Mouse (Mus musculus) liver, adult (tissue): ENCODE data around the gene Macf1.

Experiments used
- GATA4 ChIP-seq: IDR thresholded peaks from 2 replicates; pipeline ENCODE4 v1.6.1; 2014; ENCODE audit warnings: mild to moderate bottlenecking, low read length; ENCODE audit not compliant: insufficient replicate concordance

Gene Macf1

DNA sequence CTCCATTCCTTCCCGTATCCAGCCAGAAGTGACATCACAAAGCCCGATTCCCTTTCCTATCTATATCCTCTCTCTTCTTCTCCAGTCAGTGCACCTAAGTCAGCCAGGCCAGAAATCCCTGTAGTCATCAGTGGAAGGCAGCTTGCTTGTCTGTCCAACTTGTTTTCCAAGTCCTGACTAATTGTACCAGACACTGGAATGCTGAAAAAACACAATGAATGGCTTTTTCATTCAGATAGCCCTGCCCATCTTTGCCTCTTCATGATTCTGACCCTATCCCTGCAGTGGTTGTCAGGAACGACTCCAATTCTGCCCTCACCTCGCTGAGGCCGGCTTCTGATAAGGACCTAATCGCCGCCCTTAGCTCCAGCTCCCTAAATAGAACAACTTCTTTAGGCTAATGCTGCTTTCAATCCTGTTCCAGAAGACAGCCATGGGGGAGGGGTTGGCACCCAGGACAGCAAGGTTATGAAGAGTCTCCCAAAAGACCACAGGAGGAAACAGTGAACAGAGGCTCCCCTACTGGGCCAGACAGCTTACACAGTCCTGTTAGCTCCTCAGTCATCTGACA lies 118.8 kb downstream of the Macf1 start:
- TF ChIP-seq GATA4 = no peak

DNA sequence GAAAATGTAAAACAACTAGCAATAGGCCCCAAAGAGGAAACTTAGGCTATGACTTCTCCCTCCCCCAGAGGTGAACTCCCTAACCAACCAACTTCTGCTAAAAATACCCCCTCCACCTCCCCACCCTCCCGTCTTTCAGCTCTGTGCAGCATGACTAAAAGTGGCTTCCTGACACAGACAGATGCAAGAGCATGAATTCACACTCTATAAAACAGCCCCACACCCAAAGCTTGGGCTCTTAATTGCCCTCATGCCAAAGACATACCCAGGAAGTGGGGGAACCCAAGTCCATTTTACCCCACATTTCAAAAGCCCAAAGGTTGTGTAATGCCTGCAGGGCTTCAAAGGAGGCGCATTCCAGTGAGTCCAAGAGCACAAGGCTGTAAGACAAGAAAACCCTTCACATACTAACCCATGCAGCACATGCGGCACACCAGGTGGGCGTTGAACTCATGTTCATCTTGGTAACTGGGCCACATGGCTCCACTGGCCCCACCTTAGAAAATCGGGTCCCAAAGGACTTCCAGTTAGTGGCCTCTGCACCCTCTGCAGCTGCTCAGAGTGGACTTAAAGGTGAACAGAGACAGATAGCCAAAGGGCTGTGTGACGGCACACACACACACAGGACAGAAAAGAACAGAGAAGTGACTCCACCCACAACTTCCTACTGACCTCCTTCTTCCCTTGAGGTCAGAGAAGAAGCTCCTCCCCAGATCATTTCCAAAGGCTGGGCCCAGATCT lies 119.9 kb downstream of the Macf1 start:
- no peak for TF ChIP-seq GATA4

DNA sequence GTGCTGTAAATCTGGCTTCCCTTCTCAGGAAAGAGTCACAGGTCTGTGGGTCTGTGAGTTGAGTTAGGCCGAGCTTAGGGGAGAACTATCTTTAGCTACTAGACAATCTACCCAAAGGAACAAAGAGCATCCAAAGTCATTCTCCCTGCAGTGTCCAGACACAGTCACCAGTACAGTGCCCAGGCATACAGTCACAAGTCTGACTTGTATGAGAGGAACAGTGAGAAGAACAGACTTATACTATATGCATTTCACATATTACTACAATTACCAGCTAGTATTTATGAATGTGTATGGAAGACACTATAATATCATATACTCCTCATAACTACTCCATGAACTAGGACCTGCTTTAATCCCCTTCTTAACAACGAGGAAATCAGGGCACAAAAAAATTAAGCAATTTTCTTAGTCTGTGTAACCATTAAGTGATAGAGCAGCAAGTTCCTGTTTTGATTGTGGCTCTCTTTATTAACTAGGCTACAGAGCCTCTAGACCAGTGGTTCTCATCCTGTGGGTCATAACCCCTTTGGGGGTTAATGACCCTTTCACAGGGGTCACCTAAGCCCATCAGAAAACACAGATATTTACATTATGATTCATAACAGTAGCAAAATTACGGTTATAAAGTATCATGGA lies 121.9 kb downstream of the Macf1 start:
- TF ChIP-seq GATA4 = no peak

DNA sequence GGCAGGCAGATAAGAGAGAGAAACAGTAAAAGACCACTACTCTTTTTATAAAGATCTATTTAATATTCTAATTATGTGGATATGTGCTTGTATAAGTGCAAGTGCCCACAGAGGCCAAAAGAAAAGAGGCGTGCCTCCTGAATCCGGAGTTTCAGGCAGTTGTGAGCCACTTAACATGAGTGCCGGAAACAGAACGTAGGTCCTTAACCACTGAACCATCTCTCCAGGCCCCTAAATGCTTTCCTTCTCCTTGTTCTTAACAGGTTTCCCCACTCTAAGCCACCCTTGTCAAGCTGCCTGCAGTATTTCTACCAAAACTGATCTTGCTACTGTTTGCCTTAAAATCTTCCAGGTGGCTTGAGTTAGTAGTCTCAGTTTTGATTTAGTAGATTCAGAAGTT lies 123.3 kb downstream of the Macf1 start:
- no peak for TF ChIP-seq GATA4

DNA sequence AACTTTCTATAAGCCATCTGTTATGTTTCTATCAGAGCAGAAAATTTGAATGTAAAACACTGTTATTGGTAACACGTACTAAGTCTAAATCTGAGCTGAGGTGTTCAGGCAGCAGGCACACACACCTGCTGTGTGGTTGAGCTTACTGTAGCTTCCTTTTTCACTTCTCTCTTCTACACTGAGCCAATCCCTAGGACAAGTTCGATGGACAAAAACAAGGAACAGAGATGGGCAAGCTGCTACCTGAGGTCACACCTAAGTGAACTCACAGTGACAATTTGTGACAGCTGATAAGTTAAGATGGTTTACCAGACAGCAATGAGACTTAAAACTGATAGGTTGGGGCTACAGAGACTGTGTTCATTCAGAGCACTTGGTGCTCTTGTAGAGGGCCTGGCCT lies 125.7 kb downstream of the Macf1 start:
- TF ChIP-seq GATA4 = no peak

DNA sequence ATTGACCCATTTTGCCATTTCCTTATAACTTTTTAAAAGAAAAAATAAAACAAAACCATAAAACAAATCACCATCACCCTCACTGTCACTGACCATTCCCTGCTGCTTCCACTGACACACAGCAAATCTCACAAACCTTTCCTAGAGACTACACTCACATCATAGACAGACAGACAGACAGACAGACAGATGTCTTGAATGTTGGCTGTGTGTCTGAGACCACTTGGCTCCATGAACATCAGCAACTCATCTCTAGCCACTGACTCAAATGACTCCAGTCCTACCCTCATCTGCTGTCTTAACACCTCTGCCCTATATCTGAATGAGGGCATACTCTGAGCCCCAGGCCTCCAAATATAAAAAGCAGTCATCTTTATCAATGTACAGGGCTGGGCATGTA lies 128.9 kb downstream of the Macf1 start:
- no peak for TF ChIP-seq GATA4

DNA sequence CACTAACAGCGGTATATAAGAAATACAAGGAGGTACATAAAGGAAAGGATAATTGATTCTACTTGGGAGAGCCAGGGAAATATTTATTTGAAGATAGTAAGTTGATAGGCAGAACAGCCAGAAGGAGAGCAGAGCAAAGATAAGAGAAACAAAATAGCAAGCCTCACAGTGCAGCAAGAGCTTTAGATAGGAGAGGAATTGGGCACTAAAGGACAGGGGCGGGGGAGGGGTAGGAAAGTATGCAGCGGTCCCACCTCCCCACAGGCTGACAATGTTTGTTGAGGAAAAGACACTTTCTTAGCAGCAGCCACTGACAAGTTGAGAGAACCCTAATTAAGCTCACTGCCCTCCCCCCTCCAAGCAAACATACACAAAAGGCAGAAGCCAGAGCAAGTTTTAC lies 131.5 kb downstream of the Macf1 start:
- TF ChIP-seq GATA4 = no peak

DNA sequence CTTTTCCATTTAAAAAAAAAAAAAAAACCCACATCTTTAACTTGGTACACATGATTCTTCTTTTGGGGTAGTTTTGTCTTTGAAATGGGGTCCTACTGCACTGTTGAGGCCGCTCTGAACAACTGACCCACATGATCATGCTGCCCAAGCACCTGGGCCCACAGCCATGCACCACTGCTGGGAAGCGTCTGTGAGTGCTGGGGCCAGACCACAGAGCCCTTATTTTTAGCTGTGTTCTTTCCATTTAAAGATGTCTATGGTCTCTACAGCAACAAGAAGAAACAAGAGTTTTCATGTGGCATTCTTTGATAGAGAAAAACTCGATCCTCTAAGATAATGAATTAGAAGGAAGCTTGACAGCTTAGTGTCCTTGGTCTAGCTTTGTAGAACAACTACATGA lies 135.8 kb downstream of the Macf1 start:
- no peak for TF ChIP-seq GATA4

DNA sequence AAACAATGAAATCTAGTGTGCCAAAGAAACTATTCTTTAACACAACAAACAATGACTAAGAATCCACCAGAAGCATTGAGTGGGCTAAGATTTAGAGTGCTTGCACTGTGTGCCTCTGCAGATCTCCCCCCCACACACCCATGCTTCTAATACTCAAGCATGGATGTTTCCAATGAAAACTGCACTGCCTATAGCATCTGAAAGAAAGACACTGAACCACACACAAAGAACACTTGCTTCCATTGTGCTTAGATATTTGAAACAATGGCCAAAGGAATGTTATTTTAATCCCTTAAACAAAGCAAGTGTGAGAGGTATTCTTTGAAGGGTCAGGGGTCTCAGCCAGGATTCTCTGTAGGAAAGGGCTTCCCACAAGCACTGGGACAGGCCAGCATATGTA lies 140.5 kb downstream of the Macf1 start:
- no peak for TF ChIP-seq GATA4

DNA sequence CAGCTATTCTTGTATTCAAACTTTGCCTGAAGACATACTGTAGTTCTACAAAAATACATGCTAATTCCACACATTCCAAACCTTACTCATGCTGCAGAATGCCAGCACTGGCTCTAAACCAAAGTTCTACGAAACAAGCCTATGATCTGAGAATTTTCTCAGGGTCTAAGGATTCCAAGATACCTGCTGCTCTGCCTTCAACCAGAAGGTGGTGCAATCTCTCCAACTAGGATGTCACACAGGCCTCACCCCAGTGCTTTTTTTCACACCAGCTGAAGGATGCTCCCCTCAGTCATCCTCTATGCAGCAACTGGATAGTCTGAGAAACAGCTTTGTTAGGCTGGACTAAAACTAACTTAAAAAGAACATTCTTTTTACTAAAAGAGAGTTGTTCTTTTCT lies 148.9 kb downstream of the Macf1 start:
- no peak for TF ChIP-seq GATA4

DNA sequence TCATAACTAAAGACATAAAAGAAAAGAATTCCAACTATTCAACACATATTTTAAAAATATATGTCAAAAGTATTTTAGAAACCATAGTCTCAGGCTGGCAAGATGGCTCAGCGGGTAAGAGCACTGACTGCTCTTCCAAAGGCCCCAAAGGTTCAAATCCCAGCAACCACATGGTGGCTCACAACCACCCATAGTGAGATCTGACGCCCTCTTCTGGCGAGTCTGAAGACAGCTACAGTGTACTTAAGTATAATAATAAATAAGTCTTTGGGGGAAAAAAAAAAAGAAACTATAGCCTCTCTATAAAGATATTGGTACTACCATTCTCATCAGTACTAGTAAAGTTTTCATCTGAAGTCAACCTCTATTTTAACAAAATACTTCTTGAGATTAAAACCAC lies 152.2 kb downstream of the Macf1 start:
- TF ChIP-seq GATA4 = no peak

DNA sequence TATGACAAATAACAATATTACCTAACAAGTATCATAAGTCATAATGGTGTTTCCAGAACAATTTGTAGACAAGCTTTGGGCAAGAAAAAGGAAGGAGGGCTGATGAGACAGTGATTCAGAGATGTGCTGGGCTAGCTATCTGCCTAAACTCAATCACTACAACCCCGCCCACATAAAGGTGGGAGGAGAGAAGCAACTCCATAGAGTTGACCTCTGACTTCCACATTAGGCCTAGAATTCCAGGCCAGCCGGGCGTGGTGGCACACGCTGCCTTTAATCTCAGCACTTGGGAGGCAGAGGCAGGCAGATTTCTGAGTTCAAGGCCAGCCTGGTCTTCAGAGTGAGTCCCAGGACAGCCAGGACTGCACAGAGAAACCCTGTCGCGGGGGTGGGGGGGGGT lies 153.2 kb downstream of the Macf1 start:
- no peak for TF ChIP-seq GATA4

DNA sequence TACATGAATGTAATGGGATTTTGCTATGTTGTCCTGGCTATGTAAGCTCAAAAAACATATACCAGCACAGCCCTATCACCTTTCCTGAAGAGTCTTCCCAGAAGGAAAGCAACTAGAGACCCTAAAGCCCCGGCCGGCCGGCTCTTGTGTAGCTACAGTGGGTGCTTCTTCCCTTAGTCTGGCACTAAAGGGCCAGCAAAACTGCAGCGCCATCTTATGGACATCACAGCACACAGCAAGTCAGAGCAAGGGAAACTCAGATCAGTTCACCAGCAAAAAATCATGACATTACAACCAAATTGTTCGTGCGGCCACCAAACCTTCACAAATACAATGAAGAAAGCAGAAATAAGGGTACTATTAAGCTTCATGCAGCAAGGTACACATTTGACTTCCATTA lies 154.9 kb downstream of the Macf1 start:
- no peak for TF ChIP-seq GATA4

DNA sequence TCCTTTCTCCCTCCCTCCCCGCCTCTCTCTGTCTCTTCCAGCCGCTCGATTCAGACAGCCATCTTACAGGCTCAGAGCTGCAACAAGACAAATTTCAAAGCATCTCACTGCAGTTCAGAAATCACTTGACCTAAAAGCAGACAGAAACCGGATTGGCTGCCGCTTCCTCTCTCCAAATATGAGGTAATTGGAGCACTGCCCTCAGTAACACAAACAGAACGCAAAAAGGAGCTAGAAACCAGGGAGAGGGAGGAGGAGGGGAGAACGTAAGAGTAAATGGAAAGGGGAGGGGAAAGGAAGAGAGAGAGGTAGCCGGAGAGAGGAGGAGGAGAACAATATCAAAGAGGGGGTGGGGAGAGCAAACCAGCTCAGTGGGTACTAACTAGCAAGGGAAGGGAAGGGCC lies 156.6 kb downstream of the Macf1 start:
- TF ChIP-seq GATA4 = no peak

DNA sequence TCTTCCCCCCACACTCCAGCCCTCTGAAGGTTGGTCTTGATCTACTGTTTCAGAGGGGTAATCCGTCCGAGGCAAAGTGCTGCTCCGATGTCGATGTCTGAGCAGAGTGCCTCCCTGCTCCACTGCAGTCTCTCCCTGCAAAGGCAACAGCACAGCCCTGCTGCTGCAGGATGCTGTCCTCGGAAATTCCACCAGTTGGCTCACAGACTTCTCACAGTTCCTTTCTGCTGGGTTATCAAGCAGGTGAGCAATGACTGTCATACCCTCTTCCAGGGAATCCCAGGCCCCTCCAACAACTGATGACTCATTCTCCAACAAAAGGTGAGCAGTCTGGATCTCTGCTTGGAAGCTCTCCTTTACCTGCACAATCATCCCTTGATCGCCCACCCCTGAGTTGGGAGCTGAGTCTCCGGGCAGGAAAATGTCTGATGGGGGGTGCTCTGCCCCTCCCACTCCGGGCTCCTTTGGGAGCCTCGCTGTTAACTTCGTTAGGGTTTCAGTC lies 157.3 kb downstream of the Macf1 start:
- no peak for TF ChIP-seq GATA4

DNA sequence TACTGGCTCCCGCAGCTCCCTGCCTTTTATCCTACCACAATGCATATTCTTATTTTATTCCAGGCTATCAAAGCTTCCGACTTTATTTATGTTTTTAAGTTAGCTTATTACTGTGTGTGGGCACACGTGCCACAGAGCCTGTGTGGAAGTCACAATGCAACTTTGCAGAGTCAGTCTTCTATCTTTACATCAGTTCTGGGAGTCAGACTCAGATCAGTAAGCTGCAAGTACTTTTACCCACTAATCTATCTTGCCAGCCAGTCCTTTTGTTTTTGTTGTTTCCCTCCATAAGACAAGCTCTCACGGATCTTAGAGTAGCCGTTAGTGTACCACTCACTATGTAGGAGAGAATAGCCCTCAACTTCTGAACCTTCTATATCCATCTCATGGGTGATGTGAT lies 159.4 kb downstream of the Macf1 start:
- TF ChIP-seq GATA4 = no peak
